Mouse (Mus musculus) bone marrow, adult 2 months (tissue): ENCODE measurements around the gene Sowaha.

Source experiments
- CTCF ChIP-seq: fragments of 200-500 bp; IDR thresholded peaks from 2 replicates; pipeline ENCODE4 v1.5.1; 2011; ENCODE audit warnings: low read length, control low read depth; ENCODE audit not compliant: control insufficient read depth, insufficient read depth
- POLR2A ChIP-seq: fragments of 200-500 bp; IDR thresholded peaks from 2 replicates; pipeline ENCODE4 v1.6.1; 2011; ENCODE audit warnings: low read depth, mild to moderate bottlenecking, control low read depth, low read length, borderline replicate concordance; ENCODE audit not compliant: control insufficient read depth

DNA sequence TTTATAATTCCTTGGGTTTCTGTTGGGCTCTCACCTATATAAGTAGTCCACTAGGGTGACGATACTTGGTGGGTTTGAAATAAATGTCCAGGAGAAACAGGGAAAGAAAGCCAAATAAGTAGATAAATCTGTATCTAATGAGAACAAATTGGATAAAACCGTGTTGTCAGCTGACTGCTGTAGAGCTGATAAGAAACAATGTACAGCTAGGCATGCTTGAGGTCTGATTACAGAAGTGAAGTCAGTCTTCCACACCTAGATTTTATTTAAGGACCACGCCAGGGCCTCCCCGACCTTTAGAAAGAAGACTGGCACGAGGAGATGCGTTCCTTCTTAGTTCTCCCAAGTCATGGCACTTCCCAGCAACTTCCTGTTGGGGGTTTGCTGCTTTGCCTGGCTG, 47.0 kb downstream of the Sowaha start:
- TF ChIP-seq POLR2A = no peak
- no peak for TF ChIP-seq CTCF
